Mouse (Mus musculus) kidney, adult 2 months (tissue): ENCODE results near the gene Krtap16-1. TPM values are rescaled to one million over a fixed set of nuclear protein-coding genes. Genes with fewer than 3 reads are reported as not detected.

ENCODE experiments used
- DNase-seq: peaks from one replicate; pipeline ENCODE4 v3.0.0; 2021
- H3K27ac ChIP-seq: fragments of 200-500 bp; 2 replicates; pipeline ENCODE4 v1.5.1; 2012; ENCODE audit warnings: low read depth, low read length, control low read depth, inconsistent platforms; ENCODE audit not compliant: insufficient read depth
- H3K27me3 ChIP-seq: fragments of 200-500 bp; replicated peaks from 2 replicates; pipeline ENCODE4 v1.6.1; 2012; ENCODE audit warnings: mild to moderate bottlenecking, moderate library complexity, low read length, inconsistent platforms; ENCODE audit not compliant: control insufficient read depth, insufficient read depth
- H3K36me3 ChIP-seq: fragments of 200-500 bp; 2 replicates; pipeline ENCODE4 v1.6.1; 2012; ENCODE audit warnings: mild to moderate bottlenecking, moderate library complexity, low read length, inconsistent platforms; ENCODE audit not compliant: control insufficient read depth, insufficient read depth
- H3K4me1 ChIP-seq: fragments of 200-500 bp; 2 replicates; pipeline ENCODE4 v1.6.1; 2011; ENCODE audit warnings: low read length; ENCODE audit not compliant: control insufficient read depth, insufficient read depth
- H3K4me3 ChIP-seq: fragments of 200-500 bp; 2 replicates; pipeline ENCODE4 v1.5.1; 2011; ENCODE audit warnings: mild to moderate bottlenecking, low read depth, low read length, control low read depth; ENCODE audit not compliant: insufficient read depth
- CTCF ChIP-seq: fragments of 200-500 bp; conservative IDR thresholded peaks from 2 replicates; pipeline ENCODE4 v1.5.1; 2011; ENCODE audit warnings: low read depth, mild to moderate bottlenecking, control low read depth, low read length, moderate library complexity, mixed read lengths; ENCODE audit not compliant: insufficient read depth, insufficient read length
- POLR2A ChIP-seq: fragments of 200-500 bp; IDR thresholded peaks from one replicate; pipeline ENCODE4 v1.6.1; 2011; ENCODE audit warnings: low read depth, low read length, control low read depth
- WGBS: fragments of 180-500 bp; shearing (Covaris S2); methylation state at CpG from one replicate; pipeline ENCODE4 v1.1.7; 2018; 5-methylcytosine and 5-hydroxymethylcytosine counted together
- polyA plus RNA-seq: library from polyadenylated mRNA; depleted of rRNA; stranded (reverse); fragments of >200 nt; gene quantifications from 2 replicates; pipeline ENCODE4 v1.2.3, GENCODE M21; 2012

Gene Krtap16-1
- polyA plus RNA-seq, 1 experiment: not detected

GRCm38 (mm10) chr11:100008336-100008735, 21.9 kb upstream of the Krtap16-1 start:
- 89% methylated on average over 5 of the region's 5 CpGs for WGBS
- Histone ChIP-seq H3K36me3 (no peaks in the 10 kb centered on the region), H3K4me1 (no peaks in the 10 kb centered on the region), H3K4me3 (no peak overlapping the region), H3K27me3 (no peaks in the 10 kb centered on the region; the same call in 1 of the 2 replicates), H3K27ac (no peak overlapping the region)
- no peak for DNase-seq
- TF ChIP-seq POLR2A (no peak), CTCF (no peak)

- DNase-seq: no peak
- no peak overlapping the region for H3K4me3 ChIP-seq
- TF ChIP-seq POLR2A (no peak), CTCF (peak; percentile 33; the same call in 1 of the 2 replicates)
- H3K27me3 ChIP-seq: no peaks in the 10 kb centered on the region; the same call in 1 of the 2 replicates
- WGBS: 55% methylated on average over 3 of the region's 3 CpGs
- H3K4me1 ChIP-seq: no peaks in the 10 kb centered on the region
- H3K36me3 ChIP-seq: no peaks in the 10 kb centered on the region
- H3K27ac ChIP-seq: no peak overlapping the region
Measured at GRCm38 (mm10) chr11:100006624-100007023, 20.2 kb upstream of the Krtap16-1 start.

GRCm38 (mm10) chr11:100005905-100006304, 19.5 kb upstream of the Krtap16-1 start:
- Histone ChIP-seq H3K36me3 (no peaks in the 10 kb centered on the region), H3K27ac (no peak overlapping the region), H3K27me3 (no peaks in the 10 kb centered on the region; the same call in 1 of the 2 replicates), H3K4me1 (no peaks in the 10 kb centered on the region), H3K4me3 (no peak overlapping the region)
- TF ChIP-seq CTCF (no peak), POLR2A (no peak)
- 63% methylated on average over 8 of the region's 8 CpGs for WGBS
- DNase-seq: no peak

- Histone ChIP-seq H3K36me3 (no peaks in the 10 kb centered on the region), H3K4me1 (no peaks in the 10 kb centered on the region), H3K27me3 (no peaks in the 10 kb centered on the region; the same call in 1 of the 2 replicates), H3K4me3 (no peak overlapping the region), H3K27ac (no peak overlapping the region)
- 21% methylated on average over 6 of the region's 6 CpGs for WGBS
- DNase-seq: peak; percentile 53
- no peak for TF ChIP-seq POLR2A
- TF ChIP-seq CTCF: peak; percentile 73
Measured at GRCm38 (mm10) chr11:100004846-100005245, 18.4 kb upstream of the Krtap16-1 start.

- DNase-seq: no peak
- no peak overlapping the region for H3K27ac ChIP-seq
- H3K4me3 ChIP-seq: no peak overlapping the region
- TF ChIP-seq POLR2A (no peak), CTCF (no peak)
- H3K27me3 ChIP-seq: no peaks in the 10 kb centered on the region
- no peaks in the 10 kb centered on the region for H3K4me1 ChIP-seq
- no peaks in the 10 kb centered on the region for H3K36me3 ChIP-seq
- 88% methylated on average over 7 of the region's 7 CpGs for WGBS
Measured at GRCm38 (mm10) chr11:99999091-99999490, 12.7 kb upstream of the Krtap16-1 start.

- no peaks in the 10 kb centered on the region for H3K4me1 ChIP-seq
- TF ChIP-seq POLR2A (no peak), CTCF (no peak)
- H3K27me3 ChIP-seq: no peaks in the 10 kb centered on the region
- 33% methylated on average over 4 of the region's 4 CpGs for WGBS
- H3K27ac ChIP-seq: no peak overlapping the region
- H3K4me3 ChIP-seq: no peak overlapping the region
- no peaks in the 10 kb centered on the region for H3K36me3 ChIP-seq
- no peak for DNase-seq
Measured at GRCm38 (mm10) chr11:99994384-99994661, 7.9 kb upstream of the Krtap16-1 start.

GRCm38 (mm10) chr11:99993620-99994383, 7.4 kb upstream of the Krtap16-1 start, which contains the start of gene Krtap17-1:
Gene Krtap17-1, minus strand, starts transcription at chr11:99993994.
- H3K4me1 ChIP-seq: no peaks in the 10 kb centered on the region
- TF ChIP-seq CTCF: no peak
- no peak for TF ChIP-seq POLR2A
- no peaks in the 10 kb centered on the region for H3K27me3 ChIP-seq
- WGBS: 12% methylated on average over 26 of the region's 26 CpGs
- no peak for DNase-seq
- H3K4me3 ChIP-seq: no peak within 1 kb of the TSS
- H3K36me3 ChIP-seq: no peaks in the 10 kb centered on the region
- H3K27ac ChIP-seq: no peak within 1 kb of the TSS
